Mouse (Mus musculus) cerebral cortex, adult 2 months (tissue): ENCODE results near the gene Ocel1.

Experiments
- WGBS: fragments of 180-500 bp; shearing (Covaris S2); methylation state at CpG from one replicate; pipeline ENCODE4 v1.1.7; 2018; 5-methylcytosine and 5-hydroxymethylcytosine counted together

Ocel1 gene

GRCm38 (mm10) chr8:71404951-71405351, 33.9 kb downstream of the Ocel1 start:
- 50% methylated on average over 9 of the region's 9 CpGs for WGBS

- WGBS: 13% methylated on average over 33 of the region's 33 CpGs
These were observed 34.5 kb downstream of the Ocel1 start, which contains the start of gene Ankle1 for GRCm38 (mm10) chr8:71405401-71406098. Gene Ankle1 (plus strand): TSS chr8:71406010.

GRCm38 (mm10) chr8:71406099-71407015, 35.3 kb downstream of the Ocel1 start:
- WGBS: under 1% methylated on average over 55 of the region's 55 CpGs

- WGBS: 96% methylated on average over 14 of the region's 14 CpGs
These were observed 36.3 kb downstream of the Ocel1 start for GRCm38 (mm10) chr8:71407441-71407840.

GRCm38 (mm10) chr8:71408231-71408630, 37.1 kb downstream of the Ocel1 start:
- 92% methylated on average over 4 of the region's 4 CpGs for WGBS

- WGBS: 48% methylated on average over 11 of the region's 11 CpGs
These were observed 40.6 kb downstream of the Ocel1 start for GRCm38 (mm10) chr8:71411535-71412273.
